Mouse (Mus musculus) forebrain, embryonic 14.5 days (tissue): ENCODE data around the gene Gm39115. TPM values are rescaled to one million over a fixed set of nuclear protein-coding genes. Genes with fewer than 3 reads are reported as not detected.

Source experiments
- ATAC-seq: fragments of 200-750 bp; cut with Nextera tagmentation; 2 replicates; pipeline ENCODE4 v1.8.0; 2017; ENCODE audit warnings: mild to moderate bottlenecking, moderate library complexity
- DNase-seq: peaks from one replicate; pipeline ENCODE4 v3.0.0-alpha.2; 2015; ENCODE audit warnings: low spot score
- H3K27ac ChIP-seq: fragments of 300-500 bp; sonication (generic); 2 replicates; pipeline ENCODE4 v1.5.1; 2014; ENCODE audit warnings: low read depth, mild to moderate bottlenecking, control low read depth, low read length, moderate library complexity
- H3K27me3 ChIP-seq: fragments of 300-500 bp; sonication (generic); replicated peaks from 2 replicates; pipeline ENCODE4 v1.6.1; 2014; ENCODE audit warnings: low read length, control low read depth, mixed read lengths; ENCODE audit not compliant: control insufficient read depth, insufficient read depth
- H3K36me3 ChIP-seq: fragments of 300-500 bp; sonication (generic); 2 replicates; pipeline ENCODE4 v1.6.1; 2014; ENCODE audit warnings: low read length, control low read depth; ENCODE audit not compliant: control insufficient read depth, insufficient read depth
- H3K4me1 ChIP-seq: fragments of 300-500 bp; sonication (generic); 2 replicates; pipeline ENCODE4 v1.6.1; 2014; ENCODE audit warnings: antibody characterized with exemption, low read length, control low read depth; ENCODE audit not compliant: control insufficient read depth, insufficient read depth
- H3K4me2 ChIP-seq: fragments of 300-500 bp; sonication (generic); 2 replicates; pipeline ENCODE4 v1.6.1; 2014; ENCODE audit warnings: mild to moderate bottlenecking, control low read depth, low read length
- H3K4me3 ChIP-seq: fragments of 300-500 bp; sonication (generic); 2 replicates; pipeline ENCODE4 v1.5.1; 2014; ENCODE audit warnings: low read depth, low read length, control low read depth
- H3K9ac ChIP-seq: fragments of 300-500 bp; sonication (generic); 2 replicates; pipeline ENCODE4 v1.6.1; 2014; ENCODE audit warnings: mild to moderate bottlenecking, low read length, control low read depth, moderate library complexity
- H3K9me3 ChIP-seq: fragments of 300-500 bp; sonication (generic); replicated peaks from 2 replicates; pipeline ENCODE4 v1.6.1; 2016; ENCODE audit warnings: low read length, control low read depth, mixed read lengths; ENCODE audit not compliant: control insufficient read depth
- WGBS: fragments of 180-500 bp; shearing (Covaris S2); extraction: QIAGEN DNeasy Blood & Tissue Kit; methylation state at CpG from one replicate; pipeline ENCODE4 v1.1.7; 2014; 5-methylcytosine and 5-hydroxymethylcytosine counted together
- polyA plus RNA-seq: library from polyadenylated mRNA; unstranded; fragments of >200 nt; fragmentation: Nextera tagmentation; extraction: Ambion mirVana; gene quantifications from 2 replicates; pipeline ENCODE4 v1.2.1, GENCODE M21; 2014

The Gm39115 gene
- polyA plus RNA-seq, 1 experiment from 2014 or later: not detected

GRCm38 (mm10) chr7:142092991-142093390, 42.8 kb downstream of the Gm39115 start:
- WGBS: 29% methylated on average over 1 of the region's 1 CpGs
- DNase-seq (no peak), ATAC-seq (no peak)
- peak overlapping the region; percentile 95 for H3K9ac ChIP-seq
- peaks cover 11% of the 10 kb centered on the region for H3K36me3 ChIP-seq
- H3K4me3 ChIP-seq: peak overlapping the region; percentile 93
- no peaks in the 10 kb centered on the region for H3K9me3 ChIP-seq
- peaks cover 64% of the 10 kb centered on the region for H3K4me1 ChIP-seq
- peak overlapping the region; percentile 87; the same call in 1 of the 2 replicates for H3K27ac ChIP-seq
- 0 out of 2 replicates have a peak, but pooled peaks cover 6% of the 10 kb centered on the region for H3K27me3 ChIP-seq
- peak overlapping the region; percentile 95 for H3K4me2 ChIP-seq

GRCm38 (mm10) chr7:142091848-142092247, 44.0 kb downstream of the Gm39115 start:
- peaks cover 22% of the 10 kb centered on the region for H3K36me3 ChIP-seq
- H3K9me3 ChIP-seq: no peaks in the 10 kb centered on the region
- H3K27ac ChIP-seq: peak overlapping the region; percentile 87
- WGBS: 2% methylated on average over 4 of the region's 4 CpGs
- H3K4me3 ChIP-seq: peak overlapping the region; percentile 93
- peaks cover 64% of the 10 kb centered on the region for H3K4me1 ChIP-seq
- DNase-seq (peak; percentile 96), ATAC-seq (peak; percentile 43)
- 0 out of 2 replicates have a peak, but pooled peaks cover 1% of the 10 kb centered on the region for H3K27me3 ChIP-seq
- H3K9ac ChIP-seq: peak overlapping the region; percentile 95
- peak overlapping the region; percentile 95 for H3K4me2 ChIP-seq

- Histone ChIP-seq H3K9me3 (no peaks in the 10 kb centered on the region), H3K9ac (peak overlapping the region; percentile 17; the same call in 1 of the 2 replicates), H3K4me1 (peaks cover 69% of the 10 kb centered on the region), H3K36me3 (peaks cover 42% of the 10 kb centered on the region), H3K27ac (peak overlapping the region; percentile 63), H3K4me2 (peak overlapping the region; percentile 14; the same call in 1 of the 2 replicates), H3K27me3 (no peaks in the 10 kb centered on the region), H3K4me3 (no peak overlapping the region)
- no peak for ATAC-seq
- 52% methylated on average over 17 of the region's 17 CpGs for WGBS
- peak; percentile 11 for DNase-seq
Measured at GRCm38 (mm10) chr7:142089648-142090447, 46.0 kb downstream of the Gm39115 start.

DNA sequence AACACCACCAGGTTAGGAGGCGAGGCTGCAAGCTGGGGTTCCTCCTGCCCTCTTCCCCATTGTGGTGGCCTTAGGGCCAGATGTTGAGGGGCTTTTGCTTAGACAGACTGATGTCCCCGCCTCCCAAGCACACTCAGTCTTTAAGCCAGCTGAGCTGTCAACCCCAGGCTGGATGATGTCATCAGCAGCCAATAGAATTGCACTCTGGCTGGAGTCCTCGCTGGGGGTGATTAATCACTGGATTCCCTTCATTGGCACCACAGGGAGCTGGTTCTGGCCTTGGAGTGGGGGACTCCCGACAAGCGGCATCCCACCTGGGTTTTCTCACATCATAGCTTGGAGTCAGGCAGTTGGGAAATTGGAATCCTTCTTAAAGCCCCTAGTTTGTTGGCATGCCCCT, 46.9 kb downstream of the Gm39115 start:
- WGBS: 1% methylated on average over 5 of the region's 5 CpGs
- H3K27me3 ChIP-seq: 0 out of 2 replicates have a peak, but pooled peaks cover 2% of the 10 kb centered on the region
- H3K9ac ChIP-seq: peak overlapping the region; percentile 43; the same call in 1 of the 2 replicates
- H3K27ac ChIP-seq: peak overlapping the region; percentile 63
- ATAC-seq (peak; percentile 66), DNase-seq (peak; percentile 90)
- peaks cover 76% of the 10 kb centered on the region for H3K4me1 ChIP-seq
- H3K36me3 ChIP-seq: peaks cover 52% of the 10 kb centered on the region
- no peak overlapping the region for H3K4me3 ChIP-seq
- H3K9me3 ChIP-seq: no peaks in the 10 kb centered on the region
- peak overlapping the region; percentile 14; the same call in 1 of the 2 replicates for H3K4me2 ChIP-seq

- 90% methylated on average over 1 of the region's 1 CpGs for WGBS
Measured at GRCm38 (mm10) chr7:142087069-142087652, 48.7 kb downstream of the Gm39115 start.

DNA sequence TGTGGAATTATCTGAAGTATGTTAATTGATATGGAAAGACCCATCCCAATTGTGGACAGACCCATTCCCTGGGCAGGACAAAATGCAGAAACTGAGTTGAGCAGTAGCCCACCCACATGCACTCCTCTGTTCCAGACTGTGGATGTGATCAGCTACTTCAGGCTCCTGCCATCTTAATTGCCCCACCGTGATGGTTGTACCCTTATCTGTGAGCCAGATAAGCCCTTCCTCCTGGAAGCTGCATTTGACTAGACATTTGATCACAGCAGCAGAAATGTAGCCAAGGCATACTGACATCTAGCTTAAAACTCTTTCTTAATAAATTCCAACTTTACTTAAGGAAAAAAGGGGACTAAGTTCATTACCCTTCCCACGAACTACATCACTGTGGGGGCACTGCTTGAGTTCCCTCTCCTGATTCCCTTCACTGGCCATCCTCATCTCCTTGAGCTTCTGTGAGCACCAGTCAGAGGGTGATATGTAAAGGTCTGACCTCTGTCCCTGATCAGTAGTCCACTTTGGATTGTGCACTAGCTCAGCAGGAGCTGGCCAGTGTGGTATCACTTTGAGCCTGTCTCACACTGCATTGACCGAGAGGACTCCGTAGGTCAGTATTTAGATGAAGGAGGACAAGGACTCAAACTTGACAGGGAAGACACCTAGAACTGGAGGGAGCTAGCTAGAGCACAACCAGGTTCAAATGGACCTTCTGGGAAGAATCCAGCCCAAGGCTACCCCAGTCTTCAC, 49.5 kb downstream of the Gm39115 start:
- peaks cover 53% of the 10 kb centered on the region for H3K4me1 ChIP-seq
- 93% methylated on average over 4 of the region's 4 CpGs for WGBS
- ATAC-seq: no peak

More at GRCm38 (mm10) chr7:142087069-142087652, 48.7 kb downstream of the Gm39115 start:
- no peak overlapping the region for H3K27ac ChIP-seq
- peaks cover 69% of the 10 kb centered on the region for H3K36me3 ChIP-seq
- no peak overlapping the region for H3K4me2 ChIP-seq
- H3K9me3 ChIP-seq: no peaks in the 10 kb centered on the region
- no peak overlapping the region for H3K9ac ChIP-seq
- DNase-seq (no peak), ATAC-seq (no peak)
- peaks cover 17% of the 10 kb centered on the region; the same call in 1 of the 2 replicates for H3K27me3 ChIP-seq
- H3K4me3 ChIP-seq: no peak overlapping the region
- H3K4me1 ChIP-seq: peaks cover 62% of the 10 kb centered on the region

More for the DNA sequence above, 49.5 kb downstream of the Gm39115 start:
- H3K9me3 ChIP-seq: no peaks in the 10 kb centered on the region
- H3K27ac ChIP-seq: no peak overlapping the region
- H3K36me3 ChIP-seq: peaks cover 77% of the 10 kb centered on the region
- no peak overlapping the region for H3K9ac ChIP-seq
- no peak for DNase-seq
- peaks cover 17% of the 10 kb centered on the region; the same call in 1 of the 2 replicates for H3K27me3 ChIP-seq
- no peak overlapping the region for H3K4me3 ChIP-seq
- no peak overlapping the region for H3K4me2 ChIP-seq

Other genes with a start within 250 kb of the Gm39115 start
- gene Tollip, start 217.5 kb downstream of the Gm39115 start, polyA plus RNA-seq: 74.0 and 87.3 TPM in 2 replicates
- gene Brsk2, start 186.3 kb downstream of the Gm39115 start, polyA plus RNA-seq: 20.8 and 21.7 TPM in 2 replicates
- 53.6 and 57.9 TPM in 2 replicates for gene Mob2, start 75.0 kb downstream of the Gm39115 start, polyA plus RNA-seq
- 58.0 and 84.8 TPM in 2 replicates for gene Dusp8, start 40.2 kb downstream of the Gm39115 start, polyA plus RNA-seq
- not detected in 2 replicates for gene Gm45618, start 15.3 kb downstream of the Gm39115 start, polyA plus RNA-seq
- not detected in 2 replicates for gene Gm45337, start 8.6 kb upstream of the Gm39115 start, polyA plus RNA-seq
- gene Gm29735, start 21.1 kb upstream of the Gm39115 start, polyA plus RNA-seq: not detected in 2 replicates
- gene Gm4553, start 29.7 kb upstream of the Gm39115 start, polyA plus RNA-seq: not detected in 2 replicates
- not detected in 2 replicates for gene Krtap5-2, start 40.0 kb upstream of the Gm39115 start, polyA plus RNA-seq
- gene Gm10153, start 54.4 kb upstream of the Gm39115 start, polyA plus RNA-seq: not detected in 2 replicates
- not detected in 2 replicates for gene Krtap5-3, start 65.3 kb upstream of the Gm39115 start, polyA plus RNA-seq
- gene Gm7579, start 75.8 kb upstream of the Gm39115 start, polyA plus RNA-seq: not detected in 2 replicates
- not detected in 2 replicates for gene Krtap5-5, start 93.9 kb upstream of the Gm39115 start, polyA plus RNA-seq
- not detected in 2 replicates for gene Gm40460, start 105.0 kb upstream of the Gm39115 start, polyA plus RNA-seq
- gene Gm2431, start 122.3 kb upstream of the Gm39115 start, polyA plus RNA-seq: not detected in 2 replicates
- not detected in 2 replicates for gene Gm4559, start 138.3 kb upstream of the Gm39115 start, polyA plus RNA-seq
- not detected in 2 replicates for gene Krtap5-1, start 161.1 kb upstream of the Gm39115 start, polyA plus RNA-seq
- gene Krtap5-4, start 167.5 kb upstream of the Gm39115 start, polyA plus RNA-seq: not detected in 2 replicates
- 1.9 and 3.4 TPM in 2 replicates for gene Ifitm10, start 237.7 kb upstream of the Gm39115 start, polyA plus RNA-seq
- gene Gm49369, start 246.6 kb upstream of the Gm39115 start, polyA plus RNA-seq: not detected in 2 replicates